Mouse (Mus musculus): Measurements from ENCODE around the gene Olfr111. TPM values are rescaled to one million over a fixed set of nuclear protein-coding genes. Genes with fewer than 3 reads are reported as not detected.

Olfr111 gene
- polyA plus RNA-seq, 1 experiment from 2014 or later, result not detected

DNA sequence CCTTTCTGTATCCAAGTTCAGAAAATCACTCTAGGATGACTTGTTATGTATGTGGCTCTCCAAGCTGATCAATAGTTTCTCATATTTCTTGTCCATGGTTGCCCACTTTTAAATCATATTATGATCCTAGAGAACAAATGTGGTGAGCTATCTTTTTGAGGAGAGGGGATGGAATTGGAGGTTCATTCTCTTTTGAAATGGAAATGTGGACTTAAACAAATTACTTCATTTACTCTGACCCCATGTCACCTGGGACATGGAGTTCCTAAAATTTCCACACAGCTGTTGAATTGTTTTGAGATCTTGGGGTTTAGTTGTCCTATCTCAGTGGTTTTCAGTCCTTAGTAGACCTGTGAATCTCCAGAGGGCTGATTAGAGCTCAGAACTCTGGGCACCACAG, 69.7 kb downstream of the Olfr111 start, which contains the start of gene Olfr113:
Gene Olfr113, minus strand, starts transcription at position 101 of the 400 bp plus-strand sequence.
- no peak within 1 kb of the TSS for H3K4me2 ChIP-seq
- H3K4me1 ChIP-seq, result no peaks in the 10 kb centered on the region
- no peak within 1 kb of the TSS for H3K4me3 ChIP-seq (replicated peaks)
- no peaks in the 10 kb centered on the region for H3K36me3 ChIP-seq
- ATAC-seq (replicated peaks; ENCODE audit: low FRiP score), result no peak
- no peaks in the 10 kb centered on the region for H3K27me3 ChIP-seq
- no peak within 1 kb of the TSS for H3K9ac ChIP-seq
- no peak within 1 kb of the TSS for H3K27ac ChIP-seq
- no peaks in the 10 kb centered on the region for H3K9me3 ChIP-seq (replicated peaks)

Other genes with a start within 250 kb of the Olfr111 start
- gene Olfr98, start 244.3 kb upstream of the Olfr111 start, polyA plus RNA-seq (2015; fragmentation: Nextera tagmentation; extraction: Ambion mirVana), result not detected in 2 replicates
- 1.5 and 1.8 TPM in 2 replicates for gene H2-M3, start 237.8 kb upstream of the Olfr111 start, polyA plus RNA-seq (2015; fragmentation: Nextera tagmentation; extraction: Ambion mirVana)
- not detected in 2 replicates for gene Olfr99, start 224.6 kb upstream of the Olfr111 start, polyA plus RNA-seq (2015; fragmentation: Nextera tagmentation; extraction: Ambion mirVana)
- gene Olfr101, start 203.7 kb upstream of the Olfr111 start, polyA plus RNA-seq (2015; fragmentation: Nextera tagmentation; extraction: Ambion mirVana), result not detected in 2 replicates
- gene Olfr102, start 191.0 kb upstream of the Olfr111 start, polyA plus RNA-seq (2015; fragmentation: Nextera tagmentation; extraction: Ambion mirVana), result not detected in 2 replicates
- not detected in 2 replicates for gene Olfr103, start 168.3 kb upstream of the Olfr111 start, polyA plus RNA-seq (2015; fragmentation: Nextera tagmentation; extraction: Ambion mirVana)
- gene Olfr104-ps, start 148.4 kb upstream of the Olfr111 start, polyA plus RNA-seq (2015; fragmentation: Nextera tagmentation; extraction: Ambion mirVana), result not detected in 2 replicates
- gene Olfr105-ps, start 129.0 kb upstream of the Olfr111 start, polyA plus RNA-seq (2015; fragmentation: Nextera tagmentation; extraction: Ambion mirVana), result not detected in 2 replicates
- not detected in 2 replicates for gene Olfr106-ps, start 117.6 kb upstream of the Olfr111 start, polyA plus RNA-seq (2015; fragmentation: Nextera tagmentation; extraction: Ambion mirVana)
- not detected in 2 replicates for gene Olfr107, start 108.8 kb upstream of the Olfr111 start, polyA plus RNA-seq (2015; fragmentation: Nextera tagmentation; extraction: Ambion mirVana)
- gene Olfr108, start 62.5 kb upstream of the Olfr111 start, polyA plus RNA-seq (2015; fragmentation: Nextera tagmentation; extraction: Ambion mirVana), result not detected in 2 replicates
- not detected in 2 replicates for gene Olfr109, start 49.1 kb upstream of the Olfr111 start, polyA plus RNA-seq (2015; fragmentation: Nextera tagmentation; extraction: Ambion mirVana)
- gene H2-M2, start 24.5 kb upstream of the Olfr111 start, polyA plus RNA-seq (2015; fragmentation: Nextera tagmentation; extraction: Ambion mirVana), result not detected in 2 replicates
- gene Olfr110, start 15.6 kb upstream of the Olfr111 start, polyA plus RNA-seq (2015; fragmentation: Nextera tagmentation; extraction: Ambion mirVana), result not detected in 2 replicates
- not detected in 2 replicates for gene Olfr112, start 61.4 kb downstream of the Olfr111 start, polyA plus RNA-seq (2015; fragmentation: Nextera tagmentation; extraction: Ambion mirVana)
- not detected in 2 replicates for gene Olfr113, start 69.6 kb downstream of the Olfr111 start, polyA plus RNA-seq (2015; fragmentation: Nextera tagmentation; extraction: Ambion mirVana)
- gene Olfr114, start 84.7 kb downstream of the Olfr111 start, polyA plus RNA-seq (2015; fragmentation: Nextera tagmentation; extraction: Ambion mirVana), result not detected in 2 replicates
- not detected in 2 replicates for gene Olfr115, start 119.1 kb downstream of the Olfr111 start, polyA plus RNA-seq (2015; fragmentation: Nextera tagmentation; extraction: Ambion mirVana)
- not detected in 2 replicates for gene Olfr116, start 119.2 kb downstream of the Olfr111 start, polyA plus RNA-seq (2015; fragmentation: Nextera tagmentation; extraction: Ambion mirVana)
- gene Olfr117, start 155.8 kb downstream of the Olfr111 start, polyA plus RNA-seq (2015; fragmentation: Nextera tagmentation; extraction: Ambion mirVana), result not detected in 2 replicates
- not detected in 2 replicates for gene Olfr118, start 159.0 kb downstream of the Olfr111 start, polyA plus RNA-seq (2015; fragmentation: Nextera tagmentation; extraction: Ambion mirVana)
- gene Olfr119, start 188.5 kb downstream of the Olfr111 start, polyA plus RNA-seq (2015; fragmentation: Nextera tagmentation; extraction: Ambion mirVana), result not detected in 2 replicates
- gene Olfr120, start 213.8 kb downstream of the Olfr111 start, polyA plus RNA-seq (2015; fragmentation: Nextera tagmentation; extraction: Ambion mirVana), result not detected in 2 replicates
- gene Olfr121, start 240.8 kb downstream of the Olfr111 start, polyA plus RNA-seq (2015; fragmentation: Nextera tagmentation; extraction: Ambion mirVana), result not detected in 2 replicates